Mouse (Mus musculus) ES-E14 (cell line): Measurements from ENCODE around the gene Tmem184b.

Experiments
- CHD2 ChIP-seq: IDR thresholded peaks from 2 replicates; pipeline ENCODE4 v1.6.1; 2014; ENCODE audit warnings: mild to moderate bottlenecking, low read depth, low read length, inconsistent platforms
- MAFK ChIP-seq: IDR thresholded peaks from 2 replicates; pipeline ENCODE4 v1.6.1; 2014; ENCODE audit warnings: mild to moderate bottlenecking, low read depth, low read length, inconsistent platforms; ENCODE audit not compliant: insufficient read depth
- ZC3H11A ChIP-seq: IDR thresholded peaks from 2 replicates; pipeline ENCODE4 v1.6.1; 2012; ENCODE audit warnings: low read depth, mild to moderate bottlenecking, inconsistent platforms, low read length, borderline replicate concordance
- ZNF384 ChIP-seq: IDR thresholded peaks from 2 replicates; pipeline ENCODE4 v1.6.1; 2012; ENCODE audit warnings: low read depth, low read length, inconsistent platforms

DNA sequence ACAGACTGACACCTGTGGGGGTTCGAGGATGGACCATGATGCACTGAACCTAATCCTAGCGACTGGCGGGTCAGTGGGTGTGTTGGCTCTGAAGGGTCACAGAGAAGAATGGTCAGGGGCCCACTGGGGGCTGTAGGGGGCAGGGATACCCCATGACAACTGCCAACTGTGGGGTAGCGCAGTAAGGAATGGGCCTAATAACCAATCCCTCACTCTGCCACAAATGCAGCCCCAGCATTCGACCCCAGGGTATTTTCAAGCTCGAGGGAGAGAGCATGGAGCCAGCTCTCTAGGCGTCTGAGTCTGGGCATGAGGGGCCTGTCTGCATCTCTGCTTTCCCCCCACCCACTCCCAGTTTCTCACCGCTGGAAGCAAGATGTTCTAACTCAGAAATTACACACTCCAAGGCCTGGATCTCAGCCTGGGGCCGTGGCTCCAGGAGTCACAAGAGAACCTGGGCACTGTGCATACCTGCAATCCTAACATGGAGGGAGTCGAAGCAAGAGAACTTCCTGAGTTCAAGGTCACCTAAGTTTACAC lies 27.2 kb upstream of the Tmem184b start:
- TF ChIP-seq ZC3H11A (no peak), MAFK (no peak), CHD2 (no peak), ZNF384 (no peak)
